ENCODE assay signal across 9 mouse cellular contexts in genomic region chr9:58281597-58281996, GRCm38 (mm10). TPM values are rescaled to one million over a fixed set of nuclear protein-coding genes. Genes with fewer than 3 reads are reported as not detected.
DNase-seq lines count a peak whose midpoint lies in the region; ATAC-seq and TF ChIP-seq lines count a peak whose summit lies in the region.
"Had no signal": no experiment of that assay in that cellular context is flagged by ENCODE, and none has a peak within 500 bp of the region (broad histone marks: within the 10 kb centered on the region; RNA-seq: fewer than 3 reads in every experiment).

No protein-coding gene starts in this region.

- peak; percentile 74 for TF ChIP-seq CTCF in lung, embryonic 14.5 days (IDR thresholded peaks at IDR 0.05; ENCODE audit: low read depth)
- peak; percentile 72; the same call in 1 of the 2 replicates for TF ChIP-seq CTCF in brain, embryonic 14.5 days (IDR thresholded peaks at IDR 0.05; ENCODE audit: borderline replicate concordance, extremely low read depth, insufficient read depth, insufficient read length)
- peak; percentile 75 for TF ChIP-seq CTCF in lung, postnatal 0 days (IDR thresholded peaks at IDR 0.05)

- no peak for ATAC-seq in lung, embryonic 14.5 days (ENCODE audit: insufficient read depth)
- ATAC-seq in lung, postnatal 0 days, result no peak

- WGBS in lung, embryonic 14.5 days, result 56% methylated on average over 3 of the region's 3 CpGs
- WGBS in lung, postnatal 0 days, result 48% methylated on average over 3 of the region's 3 CpGs

- H3K4me2 ChIP-seq in lung, embryonic 14.5 days, result no peak overlapping the region
- no peak overlapping the region for H3K4me2 ChIP-seq in lung, postnatal 0 days (replicated peaks; ENCODE audit: low read depth, low read length)

- no peaks in the 10 kb centered on the region for H3K27me3 ChIP-seq in lung, embryonic 14.5 days (ENCODE audit: insufficient read depth, low read length)
- H3K27me3 ChIP-seq in lung, postnatal 0 days (replicated peaks; ENCODE audit: insufficient read depth, low read length), result no peaks in the 10 kb centered on the region

- H3K4me1 ChIP-seq in lung, embryonic 14.5 days (ENCODE audit: insufficient read depth), result no peaks in the 10 kb centered on the region
- H3K4me1 ChIP-seq in lung, postnatal 0 days (ENCODE audit: insufficient read depth, low read depth, low read length), result no peaks in the 10 kb centered on the region

- no peaks in the 10 kb centered on the region for H3K9me3 ChIP-seq in lung, embryonic 14.5 days (ENCODE audit: low read depth, low read length)
- no peaks in the 10 kb centered on the region for H3K9me3 ChIP-seq in lung, postnatal 0 days (ENCODE audit: low read length)

- TF ChIP-seq POLR2A in brain, embryonic 14.5 days (IDR thresholded peaks at IDR 0.05; ENCODE audit: borderline replicate concordance, extremely low read depth, insufficient read depth, insufficient read length, poor library complexity, severe bottlenecking), result no peak

- H3K36me3 ChIP-seq in lung, embryonic 14.5 days (ENCODE audit: insufficient read depth), result no peaks in the 10 kb centered on the region
- H3K36me3 ChIP-seq in lung, postnatal 0 days (ENCODE audit: insufficient read depth, low read length), result no peaks in the 10 kb centered on the region

- no peak overlapping the region for H3K4me3 ChIP-seq in lung, embryonic 14.5 days (ENCODE audit: low read depth, low read length)
- H3K4me3 ChIP-seq in lung, postnatal 0 days (ENCODE audit: low read depth, low read length), result no peak overlapping the region

- peak; percentile 41 to 43 for DNase-seq in adrenal gland, adult 18-20 months (ENCODE audit: low spot score in 2 of 2)
- no peak for DNase-seq in adrenal gland, postnatal 4 days (ENCODE audit: low spot score in 2 of 2)
- DNase-seq in lung, embryonic 14.5 days, result peak; percentile 56
- DNase-seq in lung, postnatal 25 days (ENCODE audit: low spot score), result no peak
- DNase-seq in brain, embryonic 14.5 days (ENCODE audit: low read depth), result peak; percentile 47
- DNase-seq in lung, postnatal 0 days (ENCODE audit: low spot score), result no peak
- DNase-seq in urinary bladder, adult 2 months (ENCODE audit: low spot score), result no peak
- no peak for DNase-seq in urinary bladder, postnatal 36 days (ENCODE audit: low spot score in 2 of 2)

- H3K27ac ChIP-seq in lung, embryonic 14.5 days (ENCODE audit: low read depth), result no peak overlapping the region
- H3K27ac ChIP-seq in lung, postnatal 0 days (ENCODE audit: low read length), result no peak overlapping the region

- TF ChIP-seq EP300 in lung, postnatal 0 days (IDR thresholded peaks at IDR 0.05), result no peak

- H3K9ac ChIP-seq in lung, embryonic 14.5 days, result no peak overlapping the region
- H3K9ac ChIP-seq in lung, postnatal 0 days (replicated peaks; ENCODE audit: low read depth), result no peak overlapping the region

RNA-seq across cellular contexts. Expression of gene Stoml1, which starts 28.6 kb away (rescaled TPM):
- total RNA-seq in adrenal gland, adult 18-20 months (2021), result 10 to 100 TPM; 13.3 to 15.0 TPM
- 10 to 100 TPM; 29.9 to 30.8 TPM for total RNA-seq in adrenal gland, postnatal 4 days (2021)
- 23.2 and 27.1 TPM in 2 replicates for polyA plus RNA-seq in lung, embryonic 14.5 days (2014; fragmentation: Nextera tagmentation; extraction: Ambion mirVana)
- 123 and 145 TPM in 2 replicates for polyA plus RNA-seq in brain, embryonic 14.5 days (2012; rRNA removed)
- 30.8 and 34.3 TPM in 2 replicates for polyA plus RNA-seq in lung, postnatal 0 days (2015; fragmentation: Nextera tagmentation; extraction: Ambion mirVana)
- 60.9 and 66.9 TPM in 2 replicates for polyA plus RNA-seq in urinary bladder, adult 2 months (2012; rRNA removed)

RNA-seq across cellular contexts. Expression of gene Loxl1, which starts 31.4 kb away (rescaled TPM):
- 10 to 100 TPM; 19.9 to 28.1 TPM for total RNA-seq in adrenal gland, adult 18-20 months (2021)
- total RNA-seq in adrenal gland, postnatal 4 days (2021), result 10 to 100 TPM; 57.7 to 60.2 TPM
- polyA plus RNA-seq in lung, embryonic 14.5 days (2014; fragmentation: Nextera tagmentation; extraction: Ambion mirVana), result 34.4 and 37.1 TPM in 2 replicates
- 11.8 and 14.4 TPM in 2 replicates for polyA plus RNA-seq in brain, embryonic 14.5 days (2012; rRNA removed)
- polyA plus RNA-seq in lung, postnatal 0 days (2015; fragmentation: Nextera tagmentation; extraction: Ambion mirVana), result 121 and 122 TPM in 2 replicates
- 56.0 and 68.7 TPM in 2 replicates for polyA plus RNA-seq in urinary bladder, adult 2 months (2012; rRNA removed)
- total RNA-seq: hematopoietic stem cell, adult 5-6 weeks had no signal

RNA-seq across cellular contexts. Expression of gene Pml, which starts 32.0 kb away (rescaled TPM):
- total RNA-seq in adrenal gland, adult 18-20 months (2021), result 10 to 100 TPM; 16.1 to 17.9 TPM
- 10 to 100 TPM; 31.6 to 32.1 TPM for total RNA-seq in adrenal gland, postnatal 4 days (2021)
- polyA plus RNA-seq in lung, embryonic 14.5 days (2014; fragmentation: Nextera tagmentation; extraction: Ambion mirVana), result 21.4 and 23.2 TPM in 2 replicates
- 6.8 and 7.1 TPM in 2 replicates for polyA plus RNA-seq in brain, embryonic 14.5 days (2012; rRNA removed)
- 6.4 and 6.8 TPM in 2 replicates for polyA plus RNA-seq in lung, postnatal 0 days (2015; fragmentation: Nextera tagmentation; extraction: Ambion mirVana)
- 14.2 and 21.8 TPM in 2 replicates for polyA plus RNA-seq in urinary bladder, adult 2 months (2012; rRNA removed)

Comparison
In these comparisons a context has a peak if more than half of its experiments do, and no peak if none do; other contexts are left out.
1. DNase-seq: peak in adrenal gland, adult 18-20 months (2 of 2), lung, embryonic 14.5 days (single experiment) and brain, embryonic 14.5 days (single experiment); none in adrenal gland, postnatal 4 days (0 of 2), lung, postnatal 25 days (single experiment), lung, postnatal 0 days (single experiment), urinary bladder, adult 2 months (single experiment) and urinary bladder, postnatal 36 days (0 of 2).
2. Peak in every context shown above with its lines, with median percentiles within 50 percentile points of each other: CTCF ChIP-seq.